Mouse (Mus musculus) thymus, postnatal 14 days (tissue): ENCODE data around the gene Plppr3.
"Not testable (repeated sequence)": the region's sequence is repeated elsewhere in the genome, so short reads cannot be mapped to it uniquely, and the experiment has no call there.

Experiments
- DNase-seq: peaks from one replicate; pipeline ENCODE4 v3.0.0; 2021

Gene Plppr3

DNA sequence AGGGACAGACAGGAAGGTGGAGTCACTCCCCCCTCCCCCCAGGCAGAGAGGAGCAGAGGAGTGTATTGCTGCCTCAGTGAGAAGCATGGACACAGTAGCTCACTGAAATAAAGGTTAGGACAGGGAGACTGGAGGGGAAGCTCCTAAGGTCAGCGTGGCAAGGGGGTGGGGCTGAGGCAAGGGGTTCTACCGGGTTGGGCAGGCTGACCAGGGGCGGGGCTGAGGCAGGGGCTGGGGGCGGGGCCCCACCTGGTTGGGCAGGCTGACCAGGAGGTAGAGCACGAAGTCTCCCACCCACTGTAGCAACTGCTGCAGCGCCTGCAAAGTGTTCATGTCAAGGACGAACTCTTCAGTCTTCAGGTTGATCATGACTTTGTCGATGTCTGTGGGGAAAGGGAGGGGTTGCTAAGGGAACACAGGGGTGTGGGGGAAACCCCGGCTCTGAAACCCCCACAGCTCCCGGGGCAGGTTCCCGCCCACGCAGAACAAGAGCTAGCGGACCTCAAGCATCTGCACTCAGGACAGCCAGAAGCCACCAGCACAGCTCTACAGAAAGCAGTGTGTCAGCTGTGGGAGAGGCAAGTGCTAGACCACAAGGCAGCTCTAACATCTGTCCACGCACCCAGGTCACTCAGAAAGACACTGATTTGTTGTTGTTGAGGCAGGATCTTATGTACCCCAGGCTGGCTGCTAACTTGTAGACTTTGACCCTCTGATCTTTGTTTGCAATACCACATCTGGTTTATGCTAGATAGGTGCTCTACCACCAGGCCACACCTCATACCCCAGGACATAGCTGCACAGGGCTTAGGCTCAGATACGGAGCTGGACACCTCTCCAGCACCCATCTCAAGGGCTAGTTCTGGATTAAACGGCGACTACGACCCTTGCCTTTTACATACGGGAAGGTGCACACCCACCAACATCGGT is 23.1 kb upstream of the Plppr3 start:
- no peak for DNase-seq

DNA sequence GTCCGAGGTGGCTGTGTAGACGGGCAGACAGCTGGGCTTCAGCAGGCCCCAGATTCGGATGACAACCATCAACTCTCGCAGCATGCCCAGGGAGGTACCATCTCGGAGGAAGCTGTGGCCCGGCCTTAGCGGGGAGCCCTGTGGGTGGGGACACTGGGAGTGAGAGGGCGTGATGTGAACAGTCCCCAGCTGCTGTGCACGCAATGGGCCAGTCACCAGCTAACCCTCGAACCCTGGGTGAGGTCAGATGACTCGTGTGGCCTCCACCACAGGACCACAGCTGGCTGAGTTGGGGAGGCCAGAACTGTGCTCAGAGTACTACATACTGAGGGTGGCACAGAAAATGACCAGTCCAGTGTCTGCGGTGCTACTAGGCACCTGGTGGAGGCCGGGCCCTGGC is 22.4 kb upstream of the Plppr3 start:
- no peak for DNase-seq

DNA sequence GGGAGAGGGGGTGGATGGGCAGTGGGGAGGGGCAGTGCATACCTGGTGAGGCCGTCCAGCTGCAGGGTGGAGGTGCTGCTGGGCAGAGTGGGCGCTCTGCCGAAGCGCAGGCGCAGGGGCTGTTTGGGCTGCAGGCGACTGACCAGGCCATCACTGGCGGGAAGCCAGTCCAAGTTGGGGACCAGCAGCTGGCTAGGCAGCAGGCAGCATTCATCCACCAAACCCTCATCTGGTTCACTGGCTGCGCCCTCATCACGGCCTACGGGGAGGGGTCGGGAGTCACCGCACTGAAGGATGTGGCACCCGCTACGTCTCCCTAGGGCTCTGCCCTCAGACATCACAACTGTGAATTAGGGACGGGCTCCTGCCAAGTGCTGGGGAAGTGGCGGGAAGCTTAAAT is 21.9 kb upstream of the Plppr3 start:
- DNase-seq: no peak

DNA sequence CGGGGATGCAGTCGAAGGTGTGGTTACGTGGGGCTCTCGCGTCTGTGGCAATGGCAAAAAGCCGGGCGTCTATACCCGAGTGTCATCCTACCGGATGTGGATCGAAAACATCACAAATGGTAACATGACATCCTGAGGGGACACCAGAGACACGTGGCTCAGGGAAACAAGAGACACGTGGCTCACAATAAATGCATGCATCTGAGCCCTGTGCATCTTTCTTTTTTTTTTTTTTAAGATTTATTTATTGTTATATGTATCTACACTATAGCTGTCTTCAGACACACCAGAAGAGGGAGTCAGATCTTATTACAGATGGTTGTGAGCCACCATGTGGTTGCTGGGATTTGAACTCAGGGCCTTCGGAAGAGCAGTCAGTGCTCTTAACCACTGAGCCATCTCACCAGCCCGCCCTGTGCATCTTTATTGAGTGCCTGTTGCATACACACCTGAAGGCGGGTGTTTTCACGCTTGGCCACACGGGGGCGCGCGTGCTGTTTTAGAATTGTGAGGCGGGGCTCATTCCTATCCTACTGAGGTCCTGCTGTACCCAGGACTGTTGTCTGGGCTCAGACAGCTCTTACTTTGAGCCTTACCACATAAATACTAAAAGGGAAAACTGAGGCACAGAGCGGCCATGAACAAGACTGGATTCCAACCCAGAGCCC is 18.2 kb upstream of the Plppr3 start:
- peak; percentile 89 for DNase-seq

DNA sequence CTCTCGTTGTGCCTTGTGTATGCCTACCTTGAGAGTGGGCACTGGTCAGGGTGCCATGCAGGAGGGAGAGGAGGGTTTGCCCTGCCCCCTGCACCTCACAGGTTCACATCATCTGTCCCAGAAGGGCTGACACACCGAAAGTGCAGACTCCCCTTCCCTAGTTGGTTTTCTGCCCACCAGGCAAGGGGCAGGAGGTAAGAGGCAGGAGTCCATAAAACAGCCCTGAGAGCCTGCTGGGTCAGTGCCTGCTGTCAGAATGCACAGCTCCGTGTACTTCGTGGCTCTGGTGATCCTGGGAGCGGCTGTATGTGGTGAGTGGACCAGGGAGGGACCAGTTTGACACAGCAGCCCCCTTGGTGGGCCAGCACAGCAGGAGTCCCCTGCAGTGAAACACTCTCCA is 16.2 kb upstream of the Plppr3 start, which contains the start of gene Cfd:
Gene Cfd (plus strand): TSS at position 184 of the 400 bp plus-strand sequence.
- DNase-seq: no peak

DNA sequence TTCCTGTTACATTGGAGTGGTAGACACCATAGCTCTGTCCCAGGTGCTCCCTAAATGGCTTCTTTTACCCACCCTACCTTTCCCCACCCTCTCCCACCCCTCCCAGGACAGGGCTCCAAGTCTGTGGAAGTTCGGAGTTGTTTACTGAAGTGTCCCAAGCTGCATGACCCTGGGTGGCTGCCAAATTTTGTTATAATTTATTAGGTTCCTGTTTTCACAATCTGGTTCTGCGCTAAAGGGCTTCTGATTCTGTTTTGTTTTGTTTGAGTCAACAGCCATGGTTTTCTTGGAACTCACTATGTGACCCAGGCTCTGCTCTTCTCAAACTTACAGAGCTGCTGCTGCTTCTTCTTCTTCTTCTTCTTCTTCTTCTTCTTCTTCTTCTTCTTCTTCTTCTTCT is 15.0 kb upstream of the Plppr3 start:
- no peak for DNase-seq

DNA sequence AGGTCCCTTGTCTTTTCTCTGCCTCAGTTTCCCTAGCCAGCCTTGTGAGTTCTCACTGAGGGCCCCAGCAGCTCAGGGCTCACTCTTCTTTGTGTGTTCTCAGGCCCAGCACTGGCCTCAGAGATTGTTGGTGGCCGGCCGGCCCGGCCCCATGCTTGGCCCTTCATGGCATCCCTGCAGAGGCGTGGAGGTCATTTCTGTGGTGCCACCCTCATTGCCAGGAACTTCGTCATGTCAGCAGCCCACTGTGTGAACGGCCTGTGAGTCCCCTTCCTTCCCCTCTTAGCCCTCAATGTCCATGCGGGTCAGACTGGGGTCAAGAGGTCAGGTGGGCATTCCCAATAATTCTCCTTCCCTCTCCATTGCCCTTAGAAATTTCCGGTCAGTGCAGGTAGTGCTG is 12.2 kb upstream of the Plppr3 start:
- no peak for DNase-seq

DNA sequence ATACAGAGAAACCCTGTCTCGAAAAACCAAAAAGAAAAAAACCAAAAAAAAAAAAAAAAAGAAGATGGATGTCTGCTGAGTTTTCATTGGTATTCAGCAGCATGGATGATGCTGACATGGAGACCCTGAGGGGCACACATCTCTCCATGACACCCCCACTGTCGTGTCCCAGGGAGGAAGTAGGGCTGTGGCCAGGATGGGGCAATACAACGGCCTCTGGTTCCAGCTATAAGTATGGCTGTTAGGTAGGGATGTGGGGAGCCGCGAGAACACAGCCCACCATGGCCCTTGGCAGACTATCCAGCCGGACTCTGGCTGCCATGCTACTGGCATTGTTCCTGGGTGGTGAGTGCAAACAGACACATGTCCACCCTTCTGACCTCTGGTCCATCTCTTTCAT is 11.6 kb upstream of the Plppr3 start, which contains the start of gene Elane:
Gene Elane (plus strand): TSS at position 194 of the 400 bp plus-strand sequence.
- no peak for DNase-seq

DNA sequence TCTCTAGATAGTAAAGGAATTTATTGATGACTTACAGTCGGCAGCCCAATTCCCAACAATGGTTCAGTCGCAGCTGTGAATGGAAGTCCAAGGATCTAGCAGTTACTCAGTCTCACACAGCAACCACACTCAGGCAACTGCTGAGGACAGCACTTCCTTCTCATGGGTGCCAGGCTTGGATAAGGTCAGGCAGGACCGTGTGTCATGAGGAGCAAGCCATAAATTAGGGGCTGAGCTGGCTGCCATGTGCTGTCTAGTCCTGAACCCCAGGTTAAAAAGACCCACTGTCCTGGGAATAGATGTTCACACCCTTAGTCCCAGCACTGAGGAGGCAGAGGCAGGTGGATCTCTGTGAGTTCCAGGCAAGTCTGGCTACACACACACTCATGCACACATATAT is 10.5 kb upstream of the Plppr3 start:
- not testable (repeated sequence) for DNase-seq

DNA sequence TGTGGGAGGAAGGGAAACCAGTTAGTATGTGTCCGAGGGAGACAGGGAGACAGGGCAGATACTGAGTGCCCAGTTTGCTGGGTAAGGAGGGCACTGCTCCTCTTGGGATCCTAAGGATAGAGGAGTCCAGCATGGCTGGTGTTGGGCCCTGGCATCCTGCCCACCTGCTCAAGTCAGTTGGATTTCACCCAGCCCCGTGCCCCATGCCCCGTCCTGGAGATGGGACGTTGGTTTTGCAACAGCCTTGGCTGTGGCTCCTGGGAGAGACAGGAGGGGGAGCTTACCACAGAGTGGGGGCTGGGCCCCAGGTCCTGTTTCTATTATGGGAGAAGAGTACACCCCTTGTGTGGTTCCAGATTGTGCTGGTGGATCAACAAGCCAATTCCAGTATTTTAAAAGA is 10.0 kb upstream of the Plppr3 start:
- DNase-seq: no peak

DNA sequence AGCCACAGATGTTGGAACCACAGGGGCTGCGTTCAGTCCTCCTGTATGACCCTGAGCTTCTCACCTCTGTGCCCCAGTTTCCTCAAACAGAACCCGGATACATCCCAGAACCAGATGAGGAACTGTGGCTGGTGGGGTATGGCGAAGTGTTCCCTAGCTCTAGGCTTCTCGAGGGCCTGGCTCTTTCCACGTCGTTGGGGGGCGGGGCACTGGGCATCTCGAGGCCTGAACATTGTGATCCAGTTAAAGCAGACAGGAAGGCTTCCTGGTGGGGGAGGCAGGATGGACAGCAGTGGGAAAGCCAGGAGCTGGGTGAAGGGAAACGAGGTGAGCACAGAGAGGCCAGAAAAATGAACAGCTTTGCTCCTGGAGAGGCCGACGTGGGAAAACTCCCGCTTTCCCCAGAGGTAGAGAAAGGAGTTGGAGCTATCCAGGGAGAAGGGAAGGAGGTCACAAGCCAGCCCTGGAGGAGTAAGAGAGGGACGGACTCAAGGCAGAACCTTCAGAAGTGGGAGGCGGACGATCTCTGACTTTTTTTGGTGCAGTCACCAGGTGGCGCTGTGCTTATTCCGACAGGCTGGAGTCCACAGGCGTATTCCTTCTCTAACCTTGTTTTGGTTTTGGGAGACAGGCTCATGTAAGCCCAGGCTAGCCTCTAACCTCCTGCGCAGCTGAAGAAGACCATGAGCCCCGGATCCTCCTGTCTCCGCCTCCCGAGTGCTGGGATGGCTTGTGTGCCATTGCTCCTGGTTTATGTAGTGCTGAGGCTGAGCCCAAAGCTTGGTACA is 9.1 kb upstream of the Plppr3 start:
- DNase-seq: peak; percentile 75

DNA sequence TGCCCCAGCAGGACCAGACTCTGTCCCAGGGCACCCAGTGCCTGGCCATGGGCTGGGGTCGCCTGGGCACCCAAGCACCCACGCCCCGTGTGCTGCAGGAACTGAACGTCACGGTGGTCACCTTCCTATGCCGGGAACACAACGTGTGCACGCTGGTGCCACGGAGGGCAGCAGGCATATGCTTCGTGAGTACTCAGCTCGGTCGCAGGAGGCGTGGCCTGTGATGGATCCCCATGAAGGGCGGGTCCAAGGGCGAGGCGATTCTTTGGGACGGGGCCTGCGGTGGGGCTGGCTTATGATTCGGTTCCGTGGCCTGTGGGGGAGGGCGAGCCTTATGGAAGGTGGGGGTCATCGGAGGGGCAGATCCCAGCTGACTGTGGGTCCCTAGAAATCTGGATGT is 7.5 kb upstream of the Plppr3 start:
- no peak for DNase-seq

DNA sequence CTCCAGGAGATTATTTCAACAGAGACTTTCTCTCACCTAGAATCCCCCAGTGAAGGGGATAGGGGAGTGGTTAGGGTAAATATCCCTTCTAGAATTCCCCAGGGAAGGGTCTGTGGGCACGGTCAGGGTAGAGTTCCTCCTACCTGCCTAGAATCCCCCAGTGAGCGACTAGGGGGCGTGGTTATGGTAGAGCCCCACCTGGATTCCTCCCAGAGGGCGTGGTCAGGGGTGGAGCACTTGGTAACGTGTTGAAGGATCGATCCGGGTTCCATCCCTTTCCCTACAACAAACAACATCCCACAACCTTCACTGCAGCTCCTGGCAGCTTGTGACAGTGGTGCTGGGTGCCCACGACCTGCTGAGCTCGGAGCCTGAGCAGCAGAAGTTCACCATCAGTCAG is 6.3 kb upstream of the Plppr3 start:
- DNase-seq: no peak

DNA sequence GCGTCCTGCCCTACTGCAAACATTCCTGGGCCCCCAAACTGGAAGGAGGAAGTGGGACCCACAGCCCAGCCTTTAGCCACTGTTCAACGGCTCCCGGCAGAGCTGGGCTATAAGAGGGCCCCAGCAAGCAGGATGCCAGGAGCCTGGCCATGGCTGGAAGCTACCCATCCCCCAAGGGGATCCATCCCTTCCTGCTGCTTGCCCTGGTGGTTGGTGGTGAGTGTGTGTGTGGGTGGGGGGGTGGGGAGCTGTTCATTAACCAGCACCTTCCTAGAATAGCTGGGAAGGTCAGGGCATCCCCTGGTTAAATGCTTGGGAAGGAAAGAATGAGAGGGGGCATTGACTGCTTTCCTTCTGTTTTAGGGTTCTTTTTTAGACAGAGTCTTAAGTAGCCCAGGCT is 5.1 kb upstream of the Plppr3 start:
- DNase-seq: no peak

DNA sequence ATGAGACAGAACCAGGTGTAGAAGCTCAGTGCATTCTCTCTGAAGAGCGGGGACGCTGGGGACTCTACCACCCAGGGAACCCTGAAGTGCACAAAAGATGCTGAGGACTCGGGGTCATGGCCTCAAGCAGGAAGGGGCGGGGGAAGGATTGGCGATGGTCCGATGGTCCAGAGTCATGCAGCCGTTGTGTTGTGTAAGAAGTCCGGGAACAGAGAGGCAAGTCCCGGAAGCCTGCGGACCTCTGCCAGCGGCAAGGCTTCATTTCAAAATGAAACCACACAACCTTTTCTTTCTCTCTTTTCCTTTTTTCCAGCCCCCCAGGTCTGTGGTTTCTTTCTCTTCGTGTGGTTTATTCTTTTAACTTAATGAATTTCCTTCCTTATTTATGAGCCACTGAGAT is 3.3 kb upstream of the Plppr3 start:
- no peak for DNase-seq

DNA sequence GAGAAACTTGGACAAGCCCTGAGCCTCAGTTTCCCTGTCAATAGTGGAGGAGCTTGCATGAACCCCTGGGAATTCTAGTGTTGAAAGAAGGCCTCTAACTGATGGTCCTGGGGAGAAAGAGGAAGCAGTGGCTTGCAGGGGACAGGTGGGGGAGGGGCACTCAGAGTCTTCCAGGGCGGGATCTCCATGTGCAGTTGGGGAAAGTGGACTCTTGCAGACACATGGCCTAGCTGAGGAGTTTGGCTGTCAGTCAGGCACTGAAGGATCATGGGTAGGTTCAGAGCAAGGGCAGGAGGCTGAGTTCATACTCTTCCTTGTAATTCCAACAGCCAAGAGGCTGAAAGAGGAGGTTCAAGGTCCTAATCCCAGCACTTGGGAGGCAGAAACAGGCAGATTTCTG is 2.7 kb upstream of the Plppr3 start:
- no peak for DNase-seq

DNA sequence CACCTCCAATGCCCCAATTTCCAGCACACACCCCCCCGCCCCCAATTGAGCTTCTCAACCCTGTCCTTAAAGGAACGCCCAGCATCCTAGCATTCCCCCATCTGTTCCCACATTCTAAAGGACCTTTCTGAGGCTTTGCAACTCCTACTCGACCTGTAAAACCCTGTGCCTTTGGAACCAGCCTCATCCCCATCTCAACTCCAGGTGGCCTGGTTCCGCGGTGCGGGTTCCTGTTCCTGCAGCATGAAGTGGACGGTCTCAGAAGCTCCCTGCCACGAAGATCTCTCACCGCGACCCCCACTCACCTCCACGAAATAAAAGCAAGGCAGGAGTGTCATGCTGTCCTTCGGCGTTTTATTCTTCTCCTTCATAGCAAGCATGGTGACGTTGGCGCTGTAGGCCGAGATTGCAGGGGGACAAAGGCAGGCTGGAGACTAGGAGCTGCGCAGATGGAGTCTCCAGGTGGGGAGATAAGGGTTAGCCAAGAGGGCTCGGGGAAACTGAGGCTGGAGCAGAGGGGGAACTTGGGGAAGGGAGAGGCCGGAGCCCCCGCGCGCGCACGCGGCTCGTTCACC is 632 bp downstream of the Plppr3 start:
- DNase-seq: no peak

DNA sequence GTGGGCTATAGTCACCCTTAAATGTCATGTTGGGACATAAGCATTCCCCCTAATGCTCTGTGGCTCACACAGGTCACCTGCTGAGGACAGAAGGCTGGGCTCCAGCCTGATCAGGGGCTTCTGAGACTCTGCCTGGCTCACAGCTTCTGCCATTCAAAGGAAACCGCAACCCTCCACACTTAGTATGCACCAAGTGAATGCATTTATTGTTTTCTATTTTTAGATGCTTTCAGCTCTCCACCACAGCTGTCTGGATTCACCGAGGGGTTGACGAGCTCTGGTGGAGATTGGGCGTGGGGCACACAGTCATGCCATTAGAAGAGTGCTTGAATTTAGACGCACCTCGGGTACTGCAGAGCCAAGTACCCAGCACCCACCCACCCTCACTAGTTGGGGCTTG is 1.1 kb downstream of the Plppr3 start:
- no peak for DNase-seq

DNA sequence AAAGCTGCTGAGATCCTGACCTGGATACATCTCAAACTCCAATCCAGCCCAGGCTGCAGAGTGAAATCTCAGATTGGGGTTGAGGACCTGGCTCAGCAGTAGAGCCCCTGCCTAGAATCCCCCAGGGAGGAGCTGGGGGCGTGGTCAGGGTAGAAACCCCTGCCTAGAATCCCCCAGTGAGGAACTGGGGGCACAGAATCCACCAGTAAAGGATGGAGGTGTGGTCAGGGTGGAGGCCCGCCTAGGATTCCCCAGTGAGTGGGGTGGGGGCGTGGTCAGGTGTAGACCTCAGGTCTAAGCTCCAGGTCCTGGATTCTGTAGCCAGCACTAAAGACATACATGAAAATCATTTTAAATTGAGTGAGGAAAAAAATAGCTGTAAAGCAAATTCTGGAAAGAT is 1.6 kb downstream of the Plppr3 start:
- no peak for DNase-seq

DNA sequence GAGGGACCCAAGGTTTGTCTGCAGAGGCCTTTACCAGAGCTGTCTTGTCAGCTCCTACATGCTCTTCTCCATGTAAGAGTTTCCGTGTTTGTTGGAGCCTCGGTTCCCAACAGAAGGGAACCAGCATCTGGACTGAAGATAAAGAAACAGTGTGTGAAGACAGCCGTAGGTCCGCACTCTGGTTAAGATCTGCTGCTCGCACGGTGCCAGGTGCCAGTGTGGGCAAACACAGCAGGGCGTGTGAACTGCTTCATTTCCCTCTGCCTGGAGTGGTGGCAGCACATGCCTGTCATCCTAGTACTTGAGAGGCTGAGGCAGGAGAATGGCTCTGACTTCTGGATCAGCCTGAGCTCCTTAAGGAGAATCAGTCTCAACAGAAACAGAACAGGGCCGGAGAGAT is 2.6 kb downstream of the Plppr3 start:
- no peak for DNase-seq

DNA sequence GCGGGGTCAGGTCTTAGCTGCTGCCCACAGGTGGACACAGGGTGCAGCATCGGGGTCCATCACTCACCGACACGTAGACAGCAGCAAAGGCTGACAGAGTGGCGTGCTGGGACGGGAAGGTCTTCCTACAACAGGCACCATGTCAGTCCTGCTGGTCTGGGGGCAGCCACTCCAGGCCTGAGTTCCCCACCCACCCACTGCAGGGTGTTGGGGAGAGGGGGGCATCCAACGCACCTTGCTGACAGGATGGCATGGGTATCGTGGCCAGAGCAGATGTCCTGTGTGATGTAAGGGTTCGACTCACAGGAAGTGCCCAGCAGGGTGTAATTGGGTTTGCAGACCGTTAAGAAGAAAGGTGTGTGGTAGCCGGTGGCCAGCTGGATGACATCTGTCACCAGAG is 7.8 kb downstream of the Plppr3 start:
- DNase-seq: no peak

DNA sequence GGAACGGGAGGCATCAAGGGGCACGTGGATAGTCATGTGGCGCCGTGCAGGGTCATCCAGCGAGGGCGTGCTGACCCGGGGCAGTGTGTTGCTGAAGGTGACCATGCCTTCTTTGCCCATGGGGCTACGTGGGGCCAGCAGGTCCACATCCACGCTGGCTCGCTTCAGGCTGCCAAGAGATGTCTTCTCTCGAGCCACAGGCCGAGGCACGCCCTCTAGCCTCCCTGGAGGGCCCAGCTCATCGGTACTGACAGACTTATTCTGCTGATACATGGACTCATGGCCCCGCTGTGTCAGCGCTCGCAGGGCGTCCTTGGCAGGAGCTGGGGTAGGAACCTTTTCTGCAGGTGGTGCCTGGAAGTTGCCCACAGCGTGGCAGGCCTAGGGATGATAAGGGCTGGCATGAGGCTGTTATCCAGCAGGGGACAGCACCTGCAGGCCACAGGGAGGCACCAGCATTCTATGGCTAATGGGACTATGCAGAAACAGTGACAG is 8.6 kb downstream of the Plppr3 start:
- no peak for DNase-seq

DNA sequence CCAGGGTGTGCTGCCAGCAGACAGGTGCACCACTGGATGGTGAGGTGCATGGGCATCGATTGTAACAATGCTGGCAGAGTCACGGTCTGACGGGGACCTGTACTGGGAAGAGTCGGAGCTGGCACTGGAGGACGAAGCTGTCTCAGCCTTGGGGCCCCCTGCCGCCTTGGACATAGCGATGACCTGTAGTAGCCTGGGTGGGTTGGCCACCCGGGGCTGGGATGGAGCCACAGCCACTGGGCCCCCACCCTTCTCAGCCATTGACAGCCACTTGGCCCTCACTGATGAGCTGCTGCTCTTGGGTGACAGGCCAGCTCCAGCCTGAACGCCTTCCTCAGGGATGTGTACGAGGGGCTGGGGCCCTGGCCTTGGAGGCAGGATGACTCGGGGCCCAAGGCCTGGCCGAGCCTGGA is 9.2 kb downstream of the Plppr3 start:
- DNase-seq: no peak
